Comparison of ENCODE assay signal across 22 mouse cellular contexts in the genomic region with DNA sequence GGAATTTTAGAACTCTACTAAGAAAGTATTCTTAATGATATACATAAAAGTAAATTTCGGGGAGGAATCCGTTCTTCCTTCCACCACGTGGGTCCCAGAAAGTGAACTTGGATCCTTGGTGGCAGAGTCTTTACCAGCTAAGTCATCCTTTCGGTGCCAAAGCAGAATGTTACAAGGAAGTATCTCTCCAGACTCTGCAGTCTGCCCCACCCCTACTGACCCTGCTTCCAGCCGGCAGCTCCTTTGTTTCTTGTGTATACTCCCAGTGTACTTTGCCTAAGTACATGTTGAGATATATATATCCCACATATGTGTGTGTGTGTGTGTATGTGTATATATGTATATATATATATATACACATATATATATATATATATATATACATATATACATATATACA. TPM values are rescaled to one million over a fixed set of nuclear protein-coding genes. Genes with fewer than 3 reads are reported as not detected.
DNase-seq lines count a peak whose midpoint lies in the region; ATAC-seq lines count a peak whose summit lies in the region.
"Had no signal": no experiment of that assay in that cellular context is flagged by ENCODE, and none has a peak within 500 bp of the region (broad histone marks: within the 10 kb centered on the region; RNA-seq: fewer than 3 reads in every experiment).

No protein-coding gene starts in this region.

- no peak overlapping the region for H3K4me3 ChIP-seq in intestine, embryonic 16.5 days (ENCODE audit: low read length)
- no peak overlapping the region for H3K4me3 ChIP-seq in intestine, embryonic 15.5 days (replicated peaks)
- H3K4me3 ChIP-seq in stomach, embryonic 16.5 days (replicated peaks; ENCODE audit: low read length), result no peak overlapping the region
- H3K4me3 ChIP-seq: embryonic facial prominence, embryonic 10.5 days; embryonic facial prominence, embryonic 12.5 days; forebrain, embryonic 13.5 days; forebrain, embryonic 15.5 days had no signal

- H3K27me3 ChIP-seq in intestine, embryonic 16.5 days (replicated peaks; ENCODE audit: control insufficient read depth, insufficient read depth, low read length), result no peaks in the 10 kb centered on the region
- no peaks in the 10 kb centered on the region for H3K27me3 ChIP-seq in intestine, embryonic 15.5 days (replicated peaks)
- H3K27me3 ChIP-seq in stomach, embryonic 16.5 days (ENCODE audit: control insufficient read depth, insufficient read depth, low read length), result no peaks in the 10 kb centered on the region
- H3K27me3 ChIP-seq: CH12.LX; embryonic facial prominence, embryonic 12.5 days; forebrain, embryonic 13.5 days; forebrain, embryonic 15.5 days; Patski had no signal

- H3K4me1 ChIP-seq in intestine, embryonic 16.5 days (ENCODE audit: control insufficient read depth, insufficient read depth, low read length), result peaks cover 17% of the 10 kb centered on the region
- peaks cover 8% of the 10 kb centered on the region for H3K4me1 ChIP-seq in intestine, embryonic 15.5 days (replicated peaks)
- H3K4me1 ChIP-seq in stomach, embryonic 16.5 days (ENCODE audit: control insufficient read depth, insufficient read depth, low read length), result peaks cover 14% of the 10 kb centered on the region

- WGBS in intestine, embryonic 16.5 days, result 75% methylated on average over 5 of the region's 5 CpGs
- WGBS in intestine, embryonic 15.5 days, result 72% methylated on average over 5 of the region's 5 CpGs
- WGBS in stomach, embryonic 16.5 days, result 76% methylated on average over 5 of the region's 5 CpGs

- H3K9me3 ChIP-seq in intestine, embryonic 16.5 days (ENCODE audit: control insufficient read depth, low read length), result no peaks in the 10 kb centered on the region
- no peaks in the 10 kb centered on the region for H3K9me3 ChIP-seq in intestine, embryonic 15.5 days
- H3K9me3 ChIP-seq in stomach, embryonic 16.5 days (replicated peaks; ENCODE audit: control insufficient read depth, low read length), result no peaks in the 10 kb centered on the region
- H3K9me3 ChIP-seq: embryonic facial prominence, embryonic 10.5 days; embryonic facial prominence, embryonic 12.5 days; forebrain, embryonic 13.5 days; forebrain, embryonic 15.5 days; G1E had no signal

- no peak overlapping the region for H3K4me2 ChIP-seq in intestine, embryonic 16.5 days (ENCODE audit: low read depth, low read length)
- no peak overlapping the region for H3K4me2 ChIP-seq in intestine, embryonic 15.5 days (replicated peaks)
- H3K4me2 ChIP-seq in stomach, embryonic 16.5 days (ENCODE audit: low read depth, low read length), result no peak overlapping the region
- H3K4me2 ChIP-seq: embryonic facial prominence, embryonic 12.5 days; forebrain, embryonic 13.5 days; forebrain, embryonic 15.5 days had no signal

- ATAC-seq in intestine, embryonic 16.5 days, result peak; percentile 27
- no peak for ATAC-seq in intestine, embryonic 15.5 days
- ATAC-seq in stomach, embryonic 16.5 days (ENCODE audit: insufficient read depth, low FRiP score), result no peak
- ATAC-seq: activated CD4-positive, CD25-positive, alpha-beta regulatory T cell, adult 4 months; CD4-positive, CD25-positive, alpha-beta regulatory T cell, adult 4 months; forebrain, embryonic 13.5 days; forebrain, embryonic 15.5 days; Patski had no signal

- DNase-seq in kidney, adult 9 months, result no peak
- no peak for DNase-seq in lung, adult 18-20 months
- DNase-seq: adrenal gland, adult 8-10 months; adrenal gland, postnatal 14 days; adrenal gland, postnatal 36 days; B cell, adult 2 months; cerebellum, adult 11-12 months; cerebellum, adult 2 months; cerebellum, adult 9-10 months; cerebellum, postnatal 25 days had no signal

- H3K27ac ChIP-seq in intestine, embryonic 16.5 days (ENCODE audit: low read length), result no peak overlapping the region
- no peak overlapping the region for H3K27ac ChIP-seq in intestine, embryonic 15.5 days
- H3K27ac ChIP-seq in stomach, embryonic 16.5 days (ENCODE audit: low read length), result peak overlapping the region; percentile 39; the same call in 1 of the 2 replicates
- H3K27ac ChIP-seq: embryonic facial prominence, embryonic 10.5 days; embryonic facial prominence, embryonic 12.5 days; forebrain, embryonic 13.5 days; forebrain, embryonic 15.5 days had no signal

- H3K9ac ChIP-seq in intestine, embryonic 16.5 days (ENCODE audit: low read depth, low read length), result no peak overlapping the region
- H3K9ac ChIP-seq in intestine, embryonic 15.5 days, result no peak overlapping the region
- H3K9ac ChIP-seq in stomach, embryonic 16.5 days (ENCODE audit: low read length), result no peak overlapping the region
- H3K9ac ChIP-seq: embryonic facial prominence, embryonic 12.5 days; forebrain, embryonic 13.5 days; forebrain, embryonic 15.5 days had no signal

- H3K36me3 ChIP-seq in intestine, embryonic 16.5 days (ENCODE audit: control insufficient read depth, insufficient read depth, low read length), result no peaks in the 10 kb centered on the region
- H3K36me3 ChIP-seq in intestine, embryonic 15.5 days, result no peaks in the 10 kb centered on the region
- 0 out of 2 replicates have a peak, but pooled peaks cover 10% of the 10 kb centered on the region for H3K36me3 ChIP-seq in stomach, embryonic 16.5 days (ENCODE audit: control insufficient read depth, insufficient read depth, low read length)

RNA-seq across cellular contexts. Expression of a gene that starts 6.3 kb away (rescaled TPM):
- 266 and 271 TPM in 2 replicates for polyA plus RNA-seq in intestine, embryonic 16.5 days (2015; fragmentation: Nextera tagmentation; extraction: Ambion mirVana)
- polyA plus RNA-seq in intestine, embryonic 15.5 days (2015; fragmentation: Nextera tagmentation; extraction: Ambion mirVana), result 195 and 200 TPM in 2 replicates
- polyA plus RNA-seq in stomach, embryonic 16.5 days (2015; fragmentation: Nextera tagmentation; extraction: Ambion mirVana), result 184 and 191 TPM in 2 replicates

RNA-seq across cellular contexts. Expression of a gene that starts 38.1 kb away (rescaled TPM):
- 49.2 and 56.4 TPM in 2 replicates for polyA plus RNA-seq in intestine, embryonic 16.5 days (2015; fragmentation: Nextera tagmentation; extraction: Ambion mirVana)
- polyA plus RNA-seq in intestine, embryonic 15.5 days (2015; fragmentation: Nextera tagmentation; extraction: Ambion mirVana), result 51.8 and 58.1 TPM in 2 replicates
- polyA plus RNA-seq in stomach, embryonic 16.5 days (2015; fragmentation: Nextera tagmentation; extraction: Ambion mirVana), result 52.9 and 57.5 TPM in 2 replicates

RNA-seq across cellular contexts. Expression of a gene that starts 38.2 kb away (rescaled TPM):
- 937 and 1,015 TPM in 2 replicates for polyA plus RNA-seq in intestine, embryonic 16.5 days (2015; fragmentation: Nextera tagmentation; extraction: Ambion mirVana)
- 1,022 and 1,026 TPM in 2 replicates for polyA plus RNA-seq in intestine, embryonic 15.5 days (2015; fragmentation: Nextera tagmentation; extraction: Ambion mirVana)
- 850 and 976 TPM in 2 replicates for polyA plus RNA-seq in stomach, embryonic 16.5 days (2015; fragmentation: Nextera tagmentation; extraction: Ambion mirVana)
